Mouse (Mus musculus) thymus, postnatal 36 days (tissue): ENCODE measurements around the gene Kcnn3.

ENCODE experiments used
- DNase-seq, 2 experiments: peaks; one replicate each; pipeline ENCODE4 v3.0.0; 2022; ENCODE audit warnings: mixed read lengths in 2 of 2

Kcnn3 gene

GRCm38 (mm10) chr3:89686031-89686430 is 166.1 kb downstream of the Kcnn3 start:
- no peak for DNase-seq

DNA sequence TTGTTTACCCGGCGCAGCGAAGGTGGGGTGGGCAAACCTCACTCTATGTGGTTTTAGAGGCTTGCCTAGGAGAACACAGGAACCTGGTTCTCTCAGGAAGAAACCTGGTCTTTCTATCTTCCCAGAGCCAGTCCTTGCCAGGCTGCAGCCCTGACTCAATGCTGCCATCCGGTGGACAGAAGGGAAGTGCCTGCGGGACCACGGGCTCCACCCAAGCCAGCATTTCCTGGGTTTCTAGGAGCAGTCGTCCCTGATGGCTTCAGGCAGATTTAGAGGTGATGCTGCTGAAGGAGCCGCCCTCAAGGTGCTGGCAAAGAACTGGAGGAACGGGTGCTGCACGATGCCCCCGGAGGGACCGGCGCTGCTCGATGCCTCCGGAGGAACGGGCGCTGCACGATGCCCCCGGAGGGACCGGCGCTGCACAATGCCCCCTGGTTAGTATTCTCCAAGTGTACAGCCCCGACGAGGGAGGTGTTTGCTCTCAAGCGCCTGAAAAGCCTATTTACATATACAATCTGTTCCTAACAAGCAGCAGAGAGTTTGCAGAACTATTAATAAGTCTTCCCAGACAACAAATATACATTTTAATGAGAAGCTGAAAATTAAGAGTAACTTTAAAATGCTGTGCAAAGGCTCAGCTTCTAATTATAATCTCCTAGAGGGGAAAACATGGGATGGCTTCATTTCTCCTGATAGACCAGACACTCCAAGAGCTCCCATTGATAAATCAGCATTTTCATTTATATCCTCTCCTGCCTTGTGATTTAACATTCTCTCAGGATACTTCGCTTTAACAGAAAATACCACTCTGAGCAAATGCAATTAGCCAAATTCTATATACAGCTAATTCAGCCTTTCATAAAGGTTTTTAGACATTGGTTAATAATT is 169.0 kb downstream of the Kcnn3 start:
- peak; percentile 75 to 81 for DNase-seq

DNA sequence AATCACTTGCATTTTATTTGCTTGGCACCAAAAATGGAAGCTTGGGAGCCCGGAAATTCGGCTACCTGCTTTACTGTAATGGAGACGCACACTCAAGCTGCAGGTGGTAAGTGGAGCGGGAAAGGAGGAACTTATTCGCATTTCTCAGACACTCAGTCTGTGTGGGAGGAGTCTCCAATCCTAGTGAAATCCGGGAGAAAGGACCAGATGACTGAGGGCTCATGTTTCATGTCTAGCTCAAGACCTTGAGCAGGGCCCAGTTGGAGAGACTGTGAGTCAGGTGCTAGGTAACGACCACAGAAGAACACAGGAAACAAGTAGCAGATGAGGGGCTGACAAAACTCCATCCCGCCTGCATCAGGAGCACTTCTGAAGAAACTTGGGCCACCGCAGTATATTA is 171.8 kb downstream of the Kcnn3 start:
- DNase-seq, result no peak

- no peak for DNase-seq
Observed at GRCm38 (mm10) chr3:89696152-89696821, 176.3 kb downstream of the Kcnn3 start.

DNA sequence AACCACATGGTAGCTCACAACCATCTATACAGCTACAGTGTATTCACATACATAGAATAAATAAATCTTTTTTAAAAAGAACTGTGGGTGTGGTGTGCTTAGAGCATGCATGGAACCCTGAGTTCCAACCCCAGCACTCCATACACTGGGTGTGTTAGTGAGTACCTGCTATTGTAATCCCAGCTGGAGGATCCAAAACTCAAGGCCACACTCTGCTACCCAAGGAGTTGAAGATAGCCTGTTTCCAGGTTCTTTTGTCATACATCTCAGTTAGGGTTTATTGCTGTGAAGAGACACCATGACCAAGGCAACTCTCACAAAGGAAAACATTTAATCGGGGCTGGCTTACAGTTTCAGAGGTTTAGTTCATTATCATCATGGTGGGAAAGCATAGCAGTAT is 179.0 kb downstream of the Kcnn3 start:
- no peak for DNase-seq

DNA sequence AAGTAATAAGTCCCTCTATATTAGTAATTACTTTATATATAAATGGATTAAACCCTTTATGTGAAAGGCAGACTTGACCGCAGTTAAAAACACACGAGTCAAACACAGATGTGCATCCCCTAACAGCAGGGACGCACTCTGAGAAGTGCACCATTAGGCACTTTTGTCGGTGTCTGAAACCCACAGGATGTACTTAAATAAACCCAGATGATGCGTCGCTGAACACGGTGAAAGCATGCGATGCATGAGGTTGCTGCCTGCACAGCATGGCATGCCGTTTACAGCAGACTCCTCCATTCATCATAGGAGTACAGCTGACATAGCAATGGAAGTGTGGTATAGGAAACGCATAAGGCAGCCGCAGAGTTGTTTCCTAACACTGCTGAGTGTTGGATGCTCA is 180.5 kb downstream of the Kcnn3 start:
- DNase-seq, result no peak

GRCm38 (mm10) chr3:89703596-89703995 is 183.6 kb downstream of the Kcnn3 start:
- no peak for DNase-seq

DNA sequence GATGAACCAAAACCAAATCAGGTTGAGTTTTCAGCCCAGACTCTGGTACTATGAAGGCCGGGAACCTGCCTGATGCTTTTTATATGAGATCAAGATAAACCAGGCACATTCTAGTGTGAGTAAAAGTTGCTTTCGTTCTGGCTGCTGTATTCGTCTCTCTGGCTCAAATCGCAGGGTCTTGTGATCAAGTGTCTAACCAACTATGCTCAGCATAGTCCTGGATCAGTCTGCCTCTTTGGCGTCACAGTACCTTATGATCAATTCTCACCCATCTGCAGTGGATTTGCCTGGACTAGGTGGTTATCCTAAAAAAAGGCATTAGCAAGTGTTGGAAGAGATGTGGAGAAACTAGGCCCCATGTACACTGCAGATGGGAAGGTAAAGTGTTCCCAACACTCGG is 184.1 kb downstream of the Kcnn3 start:
- no peak for DNase-seq

DNA sequence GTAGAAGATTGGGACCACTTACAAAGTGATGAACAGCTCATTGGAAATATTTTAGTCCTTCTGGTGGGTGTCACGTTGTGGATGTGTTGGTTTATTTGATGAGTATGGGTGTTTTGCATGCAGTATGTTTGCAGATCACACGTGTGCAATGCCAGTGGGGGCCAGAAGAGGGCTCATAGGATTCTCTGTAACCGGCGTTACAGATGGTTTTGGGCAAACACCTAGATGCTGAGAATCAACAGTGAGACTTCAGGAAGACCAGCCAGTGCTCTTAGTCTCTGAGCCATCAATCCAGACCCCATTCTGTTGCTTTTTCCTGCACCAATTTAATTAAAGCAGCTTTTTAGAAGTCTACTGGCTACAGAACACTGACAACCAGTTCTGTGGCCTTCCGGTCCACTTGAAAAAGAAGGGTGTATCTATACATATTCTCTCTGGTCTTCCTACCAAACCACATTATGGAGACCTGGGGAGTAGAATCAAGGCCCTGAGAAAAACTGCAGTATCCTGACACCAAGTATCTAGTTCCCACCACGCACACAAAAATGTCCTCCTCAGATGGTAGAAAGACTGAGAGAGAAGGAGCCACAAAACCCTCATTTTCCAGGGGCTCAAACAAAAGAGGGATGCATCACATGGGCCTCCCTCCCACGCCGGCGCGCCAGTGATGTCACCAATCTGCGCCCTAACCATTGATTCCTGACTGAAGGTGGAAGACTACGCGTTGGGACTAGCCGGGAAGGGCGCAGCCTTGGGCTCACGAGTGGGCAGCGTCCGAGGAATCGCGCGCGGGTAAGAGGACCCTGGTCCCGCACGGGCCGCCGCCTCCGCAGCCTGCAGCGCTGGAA is 194.6 kb downstream of the Kcnn3 start, which contains the start of gene Adar:
Adar (plus strand) TSS at position 664 of the 848 bp plus-strand sequence.
- DNase-seq, result peak; percentile 66

DNA sequence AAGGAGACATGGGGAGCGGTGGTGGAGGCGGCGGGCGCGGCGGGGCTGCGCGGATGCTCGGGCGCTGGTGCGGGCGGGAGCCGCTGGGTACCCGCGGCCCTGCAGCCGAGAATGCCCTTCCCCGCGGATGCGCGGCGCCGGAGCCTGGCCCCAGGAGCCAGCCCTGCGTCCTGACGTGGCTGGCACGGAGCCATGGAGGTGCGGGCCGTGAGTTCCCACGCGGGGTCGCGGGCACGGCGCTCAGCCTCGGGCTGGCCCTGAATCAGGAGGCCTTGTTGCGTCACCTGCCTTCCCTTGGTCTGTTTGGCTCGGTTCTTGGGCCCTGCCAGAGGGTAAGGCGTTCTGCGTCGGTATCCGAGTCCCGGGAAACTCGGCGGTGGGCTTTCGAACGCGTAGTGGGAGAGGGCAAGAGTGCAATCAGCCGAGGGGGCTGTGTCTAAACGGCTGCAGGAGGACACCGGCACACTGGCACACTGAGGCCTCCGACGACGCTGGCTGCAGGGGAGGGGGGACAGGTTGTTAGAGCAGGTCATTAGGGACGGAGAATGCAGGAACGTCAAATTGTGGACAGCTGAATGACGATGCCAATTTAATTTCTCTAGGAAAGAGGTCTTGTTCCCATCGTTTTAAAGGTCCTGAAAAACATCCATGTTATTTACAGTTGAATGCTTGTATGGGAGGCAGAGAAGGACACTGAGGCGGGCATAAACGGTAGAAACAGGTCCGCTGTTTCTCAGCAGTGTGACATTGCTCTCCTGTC is 195.4 kb downstream of the Kcnn3 start:
- DNase-seq, result peak in 1 of 2 experiments; percentile 41

DNA sequence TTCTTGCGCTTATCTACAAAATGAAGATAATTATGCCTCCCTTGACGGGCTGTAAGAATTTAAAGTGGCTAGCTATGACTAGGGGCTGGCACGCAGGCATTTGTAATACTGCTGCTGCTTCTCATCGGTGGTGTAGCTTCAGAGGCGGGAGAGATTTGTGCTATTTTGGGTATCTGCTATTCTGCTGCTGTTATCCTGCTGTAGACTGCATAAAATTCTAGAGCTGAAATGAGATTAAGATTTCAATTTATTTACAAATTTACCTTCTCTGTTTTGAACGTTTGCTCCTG is 195.9 kb downstream of the Kcnn3 start:
- DNase-seq, result no peak

- no peak for DNase-seq
Observed at GRCm38 (mm10) chr3:89722032-89722431, 202.1 kb downstream of the Kcnn3 start.

DNA sequence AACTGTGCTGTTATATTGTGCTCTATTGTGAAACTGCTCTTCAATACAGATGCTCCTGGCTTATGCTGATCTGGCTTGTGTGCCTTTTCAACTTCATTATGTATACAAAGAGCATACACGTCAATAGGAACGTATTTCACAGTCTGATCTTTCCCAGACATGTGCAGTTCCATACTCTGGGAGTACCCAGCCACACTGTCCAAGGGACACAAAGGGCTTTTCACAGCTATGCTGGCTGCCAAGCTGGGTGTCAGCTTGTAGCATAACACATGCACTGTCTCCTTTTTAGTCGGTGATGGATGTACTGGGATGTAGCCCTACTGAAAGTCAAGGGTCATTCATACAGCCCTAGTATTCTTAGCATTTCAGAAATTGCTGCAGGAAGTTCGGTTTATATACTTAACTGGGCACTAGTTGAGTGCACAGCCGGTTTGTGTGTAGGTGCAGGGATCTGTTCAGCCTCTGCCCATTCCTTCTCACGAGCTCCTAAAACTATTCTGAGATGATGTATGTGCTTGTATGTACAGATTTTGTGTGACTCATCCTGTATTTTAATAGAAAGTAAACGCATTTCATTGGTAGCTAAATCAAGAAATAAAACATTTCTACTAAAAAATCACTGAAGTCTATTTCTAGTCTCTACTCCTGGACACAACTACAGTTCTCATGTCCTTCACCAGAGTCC is 203.6 kb downstream of the Kcnn3 start:
- no peak for DNase-seq
